Mouse (Mus musculus) heart, embryonic 16.5 days (tissue): Measurements from ENCODE around the gene Pkdrej. TPM values are rescaled to one million over a fixed set of nuclear protein-coding genes. Genes with fewer than 3 reads are reported as not detected.

ENCODE experiments used
- ATAC-seq: fragments of 200-750 bp; cut with Nextera tagmentation; replicated peaks from 2 replicates; pipeline ENCODE4 v1.8.0; 2017; ENCODE audit warnings: moderate number of reproducible peaks; ENCODE audit not compliant: insufficient read depth, low FRiP score; ENCODE audit errors: extremely low read depth
- H3K27ac ChIP-seq: fragments of 300-500 bp; sonication (generic); 2 replicates; pipeline ENCODE4 v1.5.1; 2014; ENCODE audit warnings: mild to moderate bottlenecking, low read length, control low read depth, moderate library complexity
- H3K27me3 ChIP-seq: fragments of 300-500 bp; sonication (generic); 2 replicates; pipeline ENCODE4 v1.6.1; 2014; ENCODE audit warnings: low read length, mixed read lengths; ENCODE audit not compliant: control insufficient read depth, insufficient read depth
- H3K36me3 ChIP-seq: fragments of 300-500 bp; sonication (generic); 2 replicates; pipeline ENCODE4 v1.6.1; 2014; ENCODE audit not compliant: control insufficient read depth, insufficient read depth
- H3K4me1 ChIP-seq: fragments of 300-500 bp; sonication (generic); 2 replicates; pipeline ENCODE4 v1.6.1; 2014; ENCODE audit warnings: low read length, mixed read lengths; ENCODE audit not compliant: control insufficient read depth, insufficient read depth
- H3K4me2 ChIP-seq: fragments of 300-500 bp; sonication (generic); 2 replicates; pipeline ENCODE4 v1.6.1; 2014; ENCODE audit warnings: low read depth, mild to moderate bottlenecking, control low read depth, low read length
- H3K4me3 ChIP-seq: fragments of 300-500 bp; sonication (generic); 2 replicates; pipeline ENCODE4 v1.5.1; 2014; ENCODE audit warnings: mild to moderate bottlenecking, control low read depth, low read length
- H3K9ac ChIP-seq: fragments of 300-500 bp; sonication (generic); 2 replicates; pipeline ENCODE4 v1.6.1; 2014; ENCODE audit warnings: low read length, control low read depth
- H3K9me3 ChIP-seq: fragments of 300-500 bp; sonication (generic); replicated peaks from 2 replicates; pipeline ENCODE4 v1.6.1; 2016; ENCODE audit warnings: low read length; ENCODE audit not compliant: control insufficient read depth
- WGBS: fragments of 180-500 bp; shearing (Covaris S2); extraction: QIAGEN DNeasy Blood & Tissue Kit; methylation state at CpG from one replicate; pipeline ENCODE4 v1.1.7; 2014; 5-methylcytosine and 5-hydroxymethylcytosine counted together
- polyA plus RNA-seq: library from polyadenylated mRNA; unstranded; fragments of >200 nt; fragmentation: Nextera tagmentation; extraction: Ambion mirVana; gene quantifications from 2 replicates; pipeline ENCODE4 v1.2.1, GENCODE M21; 2015

Gene Pkdrej
- polyA plus RNA-seq, 1 experiment from 2014 or later, result 0.53 TPM

GRCm38 (mm10) chr15:85771306-85772121, 50.0 kb downstream of the Pkdrej start:
- 80% methylated on average over 17 of the region's 17 CpGs for WGBS
- no peak for ATAC-seq

DNA sequence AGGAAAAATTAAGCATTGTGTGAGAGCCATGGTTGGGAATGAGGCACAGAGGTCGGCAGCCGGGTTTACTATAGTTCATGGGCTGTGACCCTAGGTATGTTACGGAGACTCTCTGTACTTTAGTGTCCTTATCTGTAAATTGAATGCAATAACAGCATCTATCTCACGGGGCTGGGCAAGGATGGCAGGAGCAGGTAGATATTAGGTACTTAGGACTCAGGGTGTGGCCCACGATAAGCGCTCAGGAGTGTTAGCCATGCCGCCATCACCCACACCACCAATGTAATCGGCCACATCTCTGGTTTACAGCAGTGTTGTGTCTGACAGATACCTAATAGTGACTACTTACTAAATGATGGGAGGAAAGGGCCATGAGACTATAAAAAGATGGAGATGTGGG, 52.5 kb downstream of the Pkdrej start:
- Histone ChIP-seq H3K4me1 (no peaks in the 10 kb centered on the region), H3K27me3 (no peaks in the 10 kb centered on the region), H3K9ac (no peak overlapping the region), H3K9me3 (peaks cover 3% of the 10 kb centered on the region), H3K27ac (no peak overlapping the region), H3K36me3 (peaks cover 3% of the 10 kb centered on the region; the same call in 1 of the 2 replicates), H3K4me3 (no peak overlapping the region), H3K4me2 (no peak overlapping the region)
- no peak for ATAC-seq
- 87% methylated on average over 8 of the region's 8 CpGs for WGBS

More at GRCm38 (mm10) chr15:85771306-85772121, 50.0 kb downstream of the Pkdrej start:
- Histone ChIP-seq H3K4me1 (no peaks in the 10 kb centered on the region), H3K27me3 (no peaks in the 10 kb centered on the region), H3K4me3 (no peak overlapping the region), H3K4me2 (no peak overlapping the region), H3K9ac (no peak overlapping the region), H3K36me3 (no peaks in the 10 kb centered on the region), H3K9me3 (no peaks in the 10 kb centered on the region), H3K27ac (no peak overlapping the region)

- peaks cover 3% of the 10 kb centered on the region; the same call in 1 of the 2 replicates for H3K36me3 ChIP-seq
- peaks cover 4% of the 10 kb centered on the region; the same call in 1 of the 2 replicates for H3K4me1 ChIP-seq
- WGBS, result 87% methylated on average over 5 of the region's 5 CpGs
- no peak overlapping the region for H3K9ac ChIP-seq
- no peak overlapping the region for H3K27ac ChIP-seq
- no peak for ATAC-seq
- H3K4me2 ChIP-seq, result no peak overlapping the region
- H3K4me3 ChIP-seq, result no peak overlapping the region
- no peaks in the 10 kb centered on the region for H3K27me3 ChIP-seq
- peaks cover 3% of the 10 kb centered on the region for H3K9me3 ChIP-seq
These were observed 54.9 kb downstream of the Pkdrej start for GRCm38 (mm10) chr15:85766677-85767076.

- Histone ChIP-seq H3K27me3 (no peaks in the 10 kb centered on the region), H3K4me2 (no peak overlapping the region), H3K27ac (no peak overlapping the region), H3K9ac (no peak overlapping the region), H3K4me1 (peaks cover 4% of the 10 kb centered on the region; the same call in 1 of the 2 replicates), H3K36me3 (peaks cover 3% of the 10 kb centered on the region; the same call in 1 of the 2 replicates), H3K4me3 (no peak overlapping the region), H3K9me3 (peaks cover 3% of the 10 kb centered on the region)
- ATAC-seq, result no peak
- WGBS, result 38% methylated on average over 3 of the region's 3 CpGs
These were observed 56.5 kb downstream of the Pkdrej start for GRCm38 (mm10) chr15:85765022-85765421.

Other genes with a start within 250 kb of the Pkdrej start
- 0.97 and 4.0 TPM in 2 replicates for gene Wnt7b, start 239.3 kb downstream of the Pkdrej start, polyA plus RNA-seq
- gene Ppara, start 86.8 kb downstream of the Pkdrej start, polyA plus RNA-seq, result 20.3 and 21.5 TPM in 2 replicates
- gene Cdpf1, start 10.0 kb downstream of the Pkdrej start, polyA plus RNA-seq, result 48.8 and 49.8 TPM in 2 replicates
- gene Ttc38, start 10.6 kb upstream of the Pkdrej start, polyA plus RNA-seq, result 4.9 and 6.2 TPM in 2 replicates
- 24.8 and 25.5 TPM in 2 replicates for gene Gtse1, start 38.0 kb upstream of the Pkdrej start, polyA plus RNA-seq
- gene Trmu, start 57.6 kb upstream of the Pkdrej start, polyA plus RNA-seq, result 36.3 and 40.5 TPM in 2 replicates
- 1.7 TPM in 2 replicates for gene Celsr1, start 212.0 kb upstream of the Pkdrej start, polyA plus RNA-seq
- 18.7 and 22.2 TPM in 2 replicates for gene Gramd4, start 236.0 kb upstream of the Pkdrej start, polyA plus RNA-seq